Mouse (Mus musculus) cerebellum, adult 8-10 months (tissue): ENCODE measurements around the gene Krcc1.

Experiments used
- DNase-seq: peaks from one replicate; pipeline ENCODE4 v3.0.0; 2022

Gene Krcc1

GRCm38 (mm10) chr6:71333031-71333430, 61.6 kb downstream of the Krcc1 start:
- no peak for DNase-seq

DNA sequence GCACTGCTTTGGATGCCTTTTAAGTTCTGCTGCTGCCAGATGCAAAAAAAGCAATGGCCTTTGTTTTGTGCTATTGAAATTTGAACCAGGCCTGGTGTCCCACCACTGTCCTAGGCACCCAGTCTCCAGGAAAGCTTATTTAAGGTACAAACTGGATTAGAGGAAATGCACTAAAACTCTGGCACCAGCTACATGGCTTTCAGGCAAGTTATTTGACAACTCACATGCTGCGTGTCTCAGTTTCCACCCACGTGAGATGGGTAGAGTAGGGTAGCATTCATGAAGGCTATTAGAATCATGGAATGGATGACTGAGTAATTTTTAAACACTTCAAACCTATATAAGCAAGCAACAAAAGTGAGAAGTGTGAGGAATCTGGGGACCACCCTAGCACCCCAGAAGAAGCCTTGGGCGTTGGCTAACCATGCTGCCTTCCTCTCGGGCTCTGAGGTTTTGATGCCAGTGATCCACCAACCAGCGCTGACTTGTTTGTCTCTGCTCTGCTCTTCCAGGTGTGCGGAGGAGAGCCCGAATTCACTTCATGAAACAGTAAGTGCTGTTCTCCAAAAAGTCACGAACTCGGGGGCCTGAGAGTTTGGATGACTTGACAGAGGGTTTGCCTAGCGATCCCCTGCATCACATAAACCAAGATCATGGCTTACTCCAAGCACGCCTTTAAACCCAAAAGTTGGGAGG, 62.2 kb downstream of the Krcc1 start:
- no peak for DNase-seq
